Mouse (Mus musculus) 3134 (cell line): ENCODE measurements around the gene Ccdc69.

Experiments used
- DNase-seq: peaks from one replicate; pipeline ENCODE4 v3.0.0-alpha.2; 2011; ENCODE audit warnings: low spot score; ENCODE audit not compliant: insufficient read length; ENCODE audit errors: extremely low read depth

Ccdc69 gene

DNA sequence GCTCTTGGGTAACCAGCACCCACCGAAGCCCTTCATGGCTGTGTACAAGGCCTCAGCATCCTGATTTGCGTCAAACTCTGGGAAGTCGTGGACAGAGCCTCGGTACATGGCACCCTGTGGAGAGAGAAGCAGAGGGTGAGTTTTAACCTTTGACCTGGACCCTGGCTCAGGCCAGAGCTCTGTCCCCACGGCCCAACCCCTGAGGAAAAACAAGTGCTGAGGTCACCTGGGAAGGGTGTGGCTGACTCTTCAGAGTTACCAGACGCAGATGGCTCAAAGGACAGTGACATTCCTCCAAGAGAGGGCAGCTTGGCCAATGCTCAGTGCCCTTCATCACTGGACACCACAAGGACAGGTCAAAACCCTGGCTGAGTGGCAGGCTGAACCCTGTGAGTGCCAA is 64.1 kb downstream of the Ccdc69 start:
- no peak for DNase-seq

DNA sequence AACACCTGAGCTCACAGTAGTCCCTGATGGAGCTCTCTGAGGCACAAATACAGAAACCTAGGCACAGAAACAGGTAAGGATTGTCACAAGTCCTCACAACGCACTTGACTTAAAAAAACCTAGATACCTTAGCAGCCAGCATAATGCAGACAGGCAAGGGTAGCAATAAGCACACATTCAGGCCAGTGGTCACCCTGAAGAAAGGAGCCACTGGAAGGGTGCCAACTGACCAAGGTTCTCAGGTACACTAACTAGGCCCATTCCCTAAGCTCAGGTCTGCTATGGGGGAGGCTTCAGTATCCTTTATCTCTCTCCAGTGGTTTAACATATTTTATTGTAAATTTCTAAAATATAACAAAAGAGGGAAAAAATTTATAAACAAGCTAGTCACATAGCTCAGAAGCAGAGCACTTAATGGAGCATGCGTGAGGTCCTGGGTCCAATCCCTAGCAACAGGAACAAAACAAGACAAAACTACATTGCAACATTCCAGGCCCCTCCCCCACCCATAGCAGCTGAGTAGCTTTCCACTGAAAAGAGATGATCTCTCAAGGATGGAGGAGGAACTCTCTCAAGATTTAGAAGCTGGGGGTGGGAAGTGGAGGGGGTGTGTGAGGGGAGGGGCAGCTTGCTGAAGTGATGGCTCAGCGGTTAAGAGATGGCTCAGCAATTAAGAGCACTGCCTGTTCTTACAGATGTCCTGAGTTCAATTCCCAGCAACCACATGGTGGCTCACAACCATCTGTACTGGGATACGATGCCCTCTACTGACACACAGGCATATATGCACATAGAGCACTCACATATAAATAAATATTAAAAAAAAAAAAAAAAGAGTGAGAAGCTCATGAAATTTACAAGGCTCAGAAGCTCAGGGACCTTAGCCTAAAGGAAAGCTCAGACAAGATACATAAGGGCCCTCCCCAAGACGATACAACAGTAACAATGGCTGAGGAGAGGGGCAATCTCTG is 65.1 kb downstream of the Ccdc69 start:
- no peak for DNase-seq

DNA sequence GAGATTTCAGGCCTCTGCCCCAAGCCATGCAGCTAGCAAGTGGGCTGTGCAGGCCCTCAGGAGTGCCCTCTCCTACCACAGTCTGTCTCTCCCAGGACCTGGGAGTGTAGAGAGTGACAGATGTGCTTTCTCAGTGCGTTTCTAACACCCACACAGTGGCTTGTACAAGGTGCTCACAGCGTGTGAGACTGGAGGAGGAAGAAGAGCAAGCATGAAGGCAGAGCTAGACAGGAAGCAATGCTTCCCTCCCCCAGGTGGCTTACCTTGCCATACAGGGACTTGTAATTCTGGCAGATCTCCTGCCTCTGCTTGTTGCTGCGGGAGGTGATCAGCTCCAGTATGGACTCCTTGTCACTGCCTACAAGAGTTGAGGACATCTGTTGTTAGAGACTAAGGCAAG is 66.5 kb downstream of the Ccdc69 start:
- no peak for DNase-seq

DNA sequence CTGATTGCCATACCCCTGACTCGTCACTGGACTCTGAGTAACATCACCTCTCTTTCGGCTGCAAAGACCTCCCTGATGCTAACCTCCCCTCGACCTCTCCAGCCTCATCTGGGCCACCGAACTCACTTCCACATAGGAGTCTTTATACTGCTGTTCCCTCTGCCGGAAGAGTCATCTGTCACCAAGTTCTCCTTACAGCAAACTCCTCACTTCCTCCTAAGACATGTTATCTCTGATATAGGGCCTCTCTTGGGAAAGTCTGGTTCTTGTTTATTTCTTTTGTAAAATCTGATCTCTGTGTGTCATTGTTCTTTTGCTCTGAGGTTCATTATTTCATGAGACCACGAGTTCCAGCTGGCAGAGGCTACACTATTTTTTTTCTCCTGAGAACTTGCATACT is 69.7 kb downstream of the Ccdc69 start:
- no peak for DNase-seq

DNA sequence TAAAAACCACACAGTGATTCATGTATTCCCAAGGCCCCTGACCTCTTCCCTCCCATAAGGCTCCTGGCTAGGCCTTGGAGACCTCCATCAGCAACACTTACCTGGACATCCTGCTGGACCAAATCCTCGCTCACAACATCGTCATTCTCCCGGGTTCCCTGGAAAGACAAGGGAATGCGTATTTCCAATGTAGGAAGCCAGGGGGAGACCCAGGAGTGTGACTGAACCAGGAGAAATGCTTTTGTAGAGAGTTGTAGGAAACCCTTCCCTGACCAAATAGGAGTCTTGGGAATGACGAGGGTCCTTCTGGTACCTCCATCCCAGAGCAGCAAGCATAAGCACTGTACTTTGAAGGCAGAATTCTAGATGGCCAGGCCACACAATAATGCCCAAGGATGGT is 72.2 kb downstream of the Ccdc69 start:
- DNase-seq: no peak

DNA sequence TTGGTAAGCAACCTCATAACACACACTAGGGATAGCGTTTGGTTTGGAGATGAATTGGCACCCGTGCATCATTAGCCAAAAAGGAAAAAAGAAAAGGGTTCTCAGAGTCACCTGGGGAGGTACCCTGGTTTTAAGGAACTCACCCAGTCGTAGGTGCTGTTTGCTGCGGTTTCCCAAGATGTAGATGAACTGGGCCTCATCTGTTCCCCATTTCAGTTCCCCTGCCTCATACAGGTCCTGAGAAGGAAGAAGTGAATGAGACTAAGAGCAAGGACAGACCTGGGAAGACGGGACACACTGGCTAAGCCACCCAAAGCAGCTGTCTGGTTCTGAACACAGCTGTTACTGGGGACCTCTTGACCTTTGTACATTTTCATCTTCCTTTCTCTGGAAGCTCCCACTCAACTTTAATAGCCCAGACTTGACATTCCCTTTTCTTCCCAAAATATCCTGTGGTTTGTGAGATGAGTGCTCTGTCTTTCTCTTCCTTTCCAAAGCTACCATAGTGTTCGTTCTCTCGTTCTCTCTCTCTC is 72.9 kb downstream of the Ccdc69 start:
- no peak for DNase-seq
